Mouse (Mus musculus) midbrain, embryonic 10.5 days (tissue): ENCODE results near the gene Lrrc17. TPM values are rescaled to one million over a fixed set of nuclear protein-coding genes. Genes with fewer than 3 reads are reported as not detected.

Experiments used
- polyA plus RNA-seq: library from polyadenylated mRNA; unstranded; fragments of >200 nt; fragmentation: Nextera tagmentation; extraction: Ambion mirVana; gene quantifications from 2 replicates; pipeline ENCODE4 v1.2.1, GENCODE M21; 2016

Gene Lrrc17
- polyA plus RNA-seq, 1 experiment from 2014 or later, result 5.6 TPM

Other genes starting within 250 kb of the Lrrc17 start
- gene Fgl2, start 170.9 kb upstream of the Lrrc17 start, polyA plus RNA-seq, result 2.0 and 2.3 TPM in 2 replicates
- 0.12 TPM in 1 of 2 replicates, not detected in the other for gene Ccdc146, start 118.9 kb upstream of the Lrrc17 start, polyA plus RNA-seq
- 4.9 and 5.8 TPM in 2 replicates for gene Fam185a, start 118.6 kb upstream of the Lrrc17 start, polyA plus RNA-seq
- gene Fbxl13, start 102.1 kb downstream of the Lrrc17 start, polyA plus RNA-seq, result 0.15 and 0.48 TPM in 2 replicates
- gene Armc10, start 102.3 kb downstream of the Lrrc17 start, polyA plus RNA-seq, result 66.9 and 74.4 TPM in 2 replicates
- 10.4 and 14.8 TPM in 2 replicates for gene Napepld, start 157.8 kb downstream of the Lrrc17 start, polyA plus RNA-seq
- gene Pmpcb, start 193.6 kb downstream of the Lrrc17 start, polyA plus RNA-seq, result 87.0 and 88.6 TPM in 2 replicates
- 89.0 and 100 TPM in 2 replicates for gene Dnajc2, start 241.7 kb downstream of the Lrrc17 start, polyA plus RNA-seq
- gene Psmc2, start 241.7 kb downstream of the Lrrc17 start, polyA plus RNA-seq, result 247 and 261 TPM in 2 replicates